Mouse (Mus musculus) small intestine, adult 2 months (tissue): ENCODE measurements around the gene Bpifb6. TPM values are rescaled to one million over a fixed set of nuclear protein-coding genes. Genes with fewer than 3 reads are reported as not detected.
A peak's percentile ranks its signal among the peaks of the same experiment; 100 is the strongest.

Source experiments
- H3K27ac ChIP-seq: fragments of 200-500 bp; 2 replicates; pipeline ENCODE4 v1.5.1; 2012; ENCODE audit warnings: low read depth, low read length, control low read depth, inconsistent platforms; ENCODE audit not compliant: insufficient read depth
- H3K27me3 ChIP-seq: fragments of 200-500 bp; 2 replicates; pipeline ENCODE4 v1.6.1; 2012; ENCODE audit warnings: mild to moderate bottlenecking, moderate library complexity, low read length, inconsistent platforms; ENCODE audit not compliant: control insufficient read depth, insufficient read depth
- H3K36me3 ChIP-seq: fragments of 200-500 bp; 2 replicates; pipeline ENCODE4 v1.6.1; 2012; ENCODE audit warnings: mild to moderate bottlenecking, low read length, control low read depth, inconsistent platforms; ENCODE audit not compliant: control insufficient read depth, insufficient read depth
- H3K4me1 ChIP-seq: fragments of 200-500 bp; 2 replicates; pipeline ENCODE4 v1.6.1; 2012; ENCODE audit warnings: low read length, inconsistent platforms, mixed read lengths; ENCODE audit not compliant: control insufficient read depth, insufficient read depth, insufficient read length
- H3K4me3 ChIP-seq: fragments of 200-500 bp; 2 replicates; pipeline ENCODE4 v1.5.1; 2012; ENCODE audit warnings: low read depth, mild to moderate bottlenecking, control low read depth, inconsistent platforms, low read length, moderate library complexity
- CTCF ChIP-seq: fragments of 200-500 bp; IDR thresholded peaks from 2 replicates; pipeline ENCODE4 v1.5.1; 2012; ENCODE audit warnings: low read depth, mild to moderate bottlenecking, control low read depth, inconsistent platforms, low read length, moderate library complexity, mixed read lengths; ENCODE audit not compliant: insufficient replicate concordance, insufficient read length; ENCODE audit errors: extremely low read depth
- POLR2A ChIP-seq: fragments of 200-500 bp; IDR thresholded peaks from 2 replicates; pipeline ENCODE4 v1.6.1; 2012; ENCODE audit warnings: low read depth, mild to moderate bottlenecking, control low read depth, inconsistent platforms, low read length, moderate library complexity
- WGBS: fragments of 180-500 bp; shearing (Covaris S2); methylation state at CpG from one replicate; pipeline ENCODE4 v1.1.7; 2018; 5-methylcytosine and 5-hydroxymethylcytosine counted together
- polyA plus RNA-seq: library from polyadenylated mRNA; depleted of rRNA; stranded (reverse); fragments of >200 nt; gene quantifications from 2 replicates; pipeline ENCODE4 v1.2.3, GENCODE M21; 2012; rRNA removed

The Bpifb6 gene
- polyA plus RNA-seq = not detected in 2 replicates

DNA sequence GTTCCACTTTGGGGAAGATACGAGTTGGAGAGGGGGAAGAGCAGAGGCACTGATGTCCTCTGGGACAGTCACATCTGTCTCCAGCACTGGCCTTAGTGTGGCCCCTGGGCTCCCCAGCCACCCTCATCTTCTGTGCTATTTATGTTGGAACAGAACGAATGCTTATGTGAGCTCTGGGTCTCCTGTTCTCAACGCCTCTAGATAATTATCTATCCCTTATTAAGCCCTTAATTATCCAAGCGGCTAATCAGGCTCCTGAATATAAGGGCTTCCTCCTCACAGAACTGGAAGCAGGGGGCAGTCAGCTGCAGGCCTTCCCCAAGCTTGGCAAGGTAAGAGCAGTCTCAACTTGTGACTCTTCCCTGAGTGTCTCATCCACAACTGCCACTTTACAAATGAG lies at the start of gene Bpifb6:
Gene Bpifb6 (plus strand): TSS at position 301 of the 400 bp plus-strand sequence.
- Histone ChIP-seq H3K27ac (no peak within 1 kb of the TSS), H3K4me3 (no peak within 1 kb of the TSS), H3K36me3 (no peaks in the 10 kb centered on the region), H3K27me3 (no peaks in the 10 kb centered on the region), H3K4me1 (no peaks in the 10 kb centered on the region)
- WGBS = 63% methylated on average over 4 of the region's 4 CpGs
- no peak for TF ChIP-seq POLR2A
- no peak for TF ChIP-seq CTCF

DNA sequence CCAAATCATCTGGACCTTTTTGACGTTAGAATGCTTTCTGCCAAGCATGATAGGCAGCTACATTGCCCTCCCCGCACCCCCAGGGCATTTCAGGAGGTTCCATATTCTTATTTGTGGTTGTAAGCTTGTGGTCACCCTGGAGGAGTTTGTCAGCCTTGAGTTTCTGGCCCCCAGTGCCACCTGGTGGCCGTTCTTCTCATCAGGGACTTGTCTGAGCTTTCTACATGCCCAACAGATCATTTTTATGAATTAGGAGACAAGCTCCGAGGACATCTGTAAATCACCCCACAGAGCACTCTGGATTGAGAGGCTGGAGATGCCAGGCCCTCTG lies 49.2 kb upstream of the Bpifb6 start:
- Histone ChIP-seq H3K27ac (no peak overlapping the region), H3K27me3 (no peaks in the 10 kb centered on the region), H3K4me1 (no peaks in the 10 kb centered on the region), H3K4me3 (no peak overlapping the region), H3K36me3 (no peaks in the 10 kb centered on the region)
- TF ChIP-seq POLR2A (no peak), CTCF (peak; percentile 35; the same call in 1 of the 2 replicates)
- WGBS = 45% methylated on average over 4 of the region's 4 CpGs

DNA sequence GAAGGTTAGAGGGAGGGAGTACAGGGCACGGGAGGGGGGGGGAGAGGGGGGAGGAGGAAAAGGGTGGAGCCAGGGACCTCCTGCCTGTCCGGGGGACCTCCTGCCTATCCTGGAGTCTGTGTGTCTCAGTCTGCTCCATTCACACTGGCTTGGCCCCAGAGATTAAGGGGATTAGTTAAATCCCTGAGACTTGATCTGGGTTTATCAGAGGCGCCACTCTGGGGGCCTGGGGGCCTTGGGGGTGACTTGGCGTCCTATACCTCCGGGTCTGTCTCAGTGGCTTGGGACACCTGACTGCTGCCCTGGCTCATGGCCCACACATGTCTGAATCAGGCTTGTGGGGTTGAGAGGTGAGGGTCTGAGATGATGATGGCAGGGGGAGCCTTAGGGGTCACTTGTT lies 46.6 kb upstream of the Bpifb6 start:
- Histone ChIP-seq H3K4me1 (no peaks in the 10 kb centered on the region), H3K27me3 (no peaks in the 10 kb centered on the region), H3K4me3 (no peak overlapping the region), H3K27ac (no peak overlapping the region), H3K36me3 (no peaks in the 10 kb centered on the region)
- TF ChIP-seq CTCF = no peak
- TF ChIP-seq POLR2A = no peak
- 15% methylated on average over 5 of the region's 5 CpGs for WGBS

DNA sequence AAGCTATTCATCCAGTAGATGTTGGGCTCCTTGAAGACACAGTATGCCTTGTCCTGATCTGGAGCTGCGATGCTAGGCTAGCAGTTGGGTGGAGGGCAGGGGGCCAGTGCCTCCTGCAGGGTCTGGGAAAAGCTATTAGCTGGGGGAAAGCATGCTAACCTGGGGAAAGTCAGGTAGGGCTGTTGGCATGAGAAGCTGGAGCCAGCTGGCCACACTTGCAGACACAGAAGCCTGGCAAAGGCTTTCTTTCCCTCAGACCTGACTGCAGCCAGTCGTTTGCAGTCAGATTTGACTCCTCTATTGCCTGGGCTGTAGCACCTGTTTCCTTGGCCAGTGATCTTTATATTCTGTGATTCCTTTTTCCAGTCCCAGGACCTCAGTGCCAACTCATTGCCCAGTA lies 40.6 kb upstream of the Bpifb6 start:
- Histone ChIP-seq H3K4me3 (no peak overlapping the region), H3K27ac (no peak overlapping the region), H3K27me3 (no peaks in the 10 kb centered on the region), H3K4me1 (no peaks in the 10 kb centered on the region), H3K36me3 (no peaks in the 10 kb centered on the region)
- WGBS = 71% methylated on average over 2 of the region's 2 CpGs
- TF ChIP-seq POLR2A (no peak), CTCF (no peak)

DNA sequence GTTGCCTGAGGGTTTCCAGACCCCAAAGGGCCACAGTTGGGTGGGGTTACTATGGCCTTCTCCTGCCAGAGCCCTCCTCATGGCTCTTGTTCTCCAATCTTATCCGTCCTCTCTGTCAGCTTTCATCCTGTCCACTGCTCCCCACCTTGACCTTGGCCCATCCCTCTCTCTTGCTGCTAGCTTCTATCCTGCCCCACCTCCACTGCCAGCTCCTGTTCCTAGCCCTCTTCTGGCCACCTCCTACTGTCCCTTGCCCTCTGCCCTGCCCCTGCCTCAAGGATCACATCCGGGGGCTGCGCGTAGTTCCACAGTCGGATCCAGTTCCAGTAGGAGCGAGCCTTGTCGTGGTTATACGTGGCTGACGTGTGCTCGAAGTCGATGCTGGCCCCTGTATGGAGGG lies 39.9 kb upstream of the Bpifb6 start:
- WGBS = 90% methylated on average over 11 of the region's 11 CpGs
- no peaks in the 10 kb centered on the region for H3K27me3 ChIP-seq
- H3K36me3 ChIP-seq = no peaks in the 10 kb centered on the region
- H3K4me1 ChIP-seq = no peaks in the 10 kb centered on the region
- TF ChIP-seq CTCF (no peak), POLR2A (no peak)
- H3K4me3 ChIP-seq = no peak overlapping the region
- no peak overlapping the region for H3K27ac ChIP-seq

DNA sequence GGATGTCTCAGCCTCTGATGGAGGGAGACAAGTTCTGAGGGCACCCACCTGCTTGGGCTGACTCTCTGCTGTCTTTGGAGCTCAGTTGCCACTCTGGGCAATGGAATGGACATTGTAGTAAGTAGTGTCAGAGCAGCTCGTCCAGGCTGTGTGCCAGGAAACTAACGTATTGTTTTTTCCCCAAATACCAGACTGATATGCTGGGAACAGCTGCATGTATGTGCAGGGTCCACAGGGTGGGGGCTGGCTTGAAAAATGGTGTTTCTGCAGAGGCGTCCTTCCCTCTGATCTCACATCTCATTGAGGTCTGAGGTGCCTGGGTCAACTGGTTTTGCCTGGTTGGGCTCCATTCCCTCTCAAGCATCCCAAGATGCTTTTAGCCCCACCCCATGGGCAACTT lies 39.5 kb upstream of the Bpifb6 start:
- no peak for TF ChIP-seq CTCF
- TF ChIP-seq POLR2A = no peak
- Histone ChIP-seq H3K4me1 (no peaks in the 10 kb centered on the region), H3K27ac (no peak overlapping the region), H3K36me3 (no peaks in the 10 kb centered on the region), H3K27me3 (no peaks in the 10 kb centered on the region), H3K4me3 (no peak overlapping the region)
- 58% methylated on average over 3 of the region's 3 CpGs for WGBS

DNA sequence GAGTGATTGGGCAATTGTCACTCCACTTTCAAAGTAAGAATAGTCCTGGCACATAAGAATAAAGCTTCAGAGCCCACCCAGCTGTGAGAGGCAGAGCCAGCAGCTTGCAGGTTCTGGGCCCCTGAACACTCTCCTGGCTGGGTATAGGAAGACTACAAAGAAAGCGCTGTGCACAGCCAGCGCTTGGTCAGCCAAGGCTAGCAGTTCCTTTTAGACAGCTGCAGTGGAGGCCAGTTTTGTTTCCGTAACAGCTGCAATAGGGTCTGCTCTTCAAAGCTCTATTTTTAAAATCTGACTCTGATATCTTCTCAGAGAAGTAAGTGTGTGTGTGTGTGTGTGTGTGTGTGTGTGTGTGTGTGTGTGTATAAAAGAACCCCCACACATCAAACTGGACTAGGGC lies 38.2 kb upstream of the Bpifb6 start:
- Histone ChIP-seq H3K36me3 (no peaks in the 10 kb centered on the region), H3K4me3 (no peak overlapping the region), H3K27me3 (no peaks in the 10 kb centered on the region), H3K27ac (no peak overlapping the region), H3K4me1 (no peaks in the 10 kb centered on the region)
- no peak for TF ChIP-seq POLR2A
- WGBS = 82% methylated on average over 3 of the region's 3 CpGs

DNA sequence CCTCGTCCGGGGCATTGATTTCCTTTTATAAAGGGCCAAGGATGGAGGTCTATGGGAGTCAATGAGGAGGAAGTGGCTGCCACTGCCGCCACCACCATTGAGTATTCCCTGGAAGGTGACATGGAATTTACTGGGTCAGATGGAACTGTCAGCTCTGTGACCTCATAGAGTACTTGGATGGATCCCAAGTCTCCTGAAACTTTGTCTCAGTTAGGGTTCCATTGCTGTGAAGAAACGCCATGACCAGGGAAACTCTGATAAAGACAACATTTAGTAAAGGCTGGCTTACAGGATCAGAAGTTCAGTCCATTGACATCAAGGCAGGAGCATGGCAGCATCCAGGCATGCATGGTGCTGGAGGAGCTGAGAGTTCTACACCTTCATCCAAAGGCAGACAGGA lies 29.2 kb upstream of the Bpifb6 start, which contains the start of gene Sun5:
Gene Sun5 (minus strand): TSS at position 101 of the 400 bp plus-strand sequence.
- H3K36me3 ChIP-seq = no peaks in the 10 kb centered on the region
- no peak within 1 kb of the TSS for H3K4me3 ChIP-seq
- H3K27ac ChIP-seq = no peak within 1 kb of the TSS
- no peaks in the 10 kb centered on the region for H3K4me1 ChIP-seq
- no peaks in the 10 kb centered on the region for H3K27me3 ChIP-seq
- WGBS = 85% methylated on average over 4 of the region's 4 CpGs
- TF ChIP-seq POLR2A (no peak), CTCF (no peak)
